Comparison of ENCODE assay signal across 8 mouse cellular contexts in the genomic region with DNA sequence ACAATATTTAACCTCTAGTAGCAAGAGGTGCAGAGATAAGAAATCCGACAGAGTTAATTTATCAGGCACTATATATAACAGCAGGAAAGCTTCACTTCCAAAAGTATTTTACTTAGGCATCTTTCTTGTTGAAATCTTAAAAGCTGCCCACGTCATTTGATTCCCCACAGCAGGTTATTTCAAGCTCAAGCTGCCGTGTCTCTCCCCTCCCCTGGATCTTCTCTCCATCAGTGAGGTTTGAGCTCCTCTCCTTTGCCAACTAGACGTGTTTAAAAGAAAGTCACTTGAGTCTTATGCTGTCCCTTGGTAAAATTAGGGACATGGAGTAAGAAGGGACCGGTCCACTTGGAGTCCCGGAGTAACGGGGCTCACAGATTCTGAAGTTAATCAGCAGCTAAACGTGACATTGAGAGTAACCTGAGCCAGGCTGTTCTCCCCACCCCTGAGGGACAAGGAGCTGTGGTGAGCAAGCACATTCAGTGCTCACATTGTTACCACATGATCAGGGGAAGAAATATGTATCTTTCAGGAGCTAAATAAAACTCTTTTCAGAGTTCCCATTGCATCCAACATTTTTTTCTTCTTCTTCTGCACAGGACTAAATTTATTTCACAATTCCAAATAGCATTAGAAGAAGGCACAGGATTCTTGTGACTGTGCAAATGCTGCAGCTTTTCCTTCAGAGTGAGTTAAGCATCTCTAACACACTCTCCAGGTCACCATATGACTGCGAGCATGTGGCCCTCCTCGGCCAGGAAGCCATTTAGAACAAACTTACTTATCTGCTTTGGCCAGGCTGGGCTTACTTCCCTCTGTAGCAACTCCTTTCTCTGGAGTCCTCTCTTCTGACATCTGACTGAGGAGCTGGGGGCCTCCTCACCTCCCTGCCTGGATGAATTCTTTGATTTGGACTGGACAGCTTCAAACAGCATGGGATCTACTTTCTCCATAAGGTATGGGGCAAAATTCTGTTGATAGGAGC. TPM values are rescaled to one million over a fixed set of nuclear protein-coding genes. Genes with fewer than 3 reads are reported as not detected.
A peak's percentile ranks its signal among the peaks of the same experiment; 100 is the strongest.
DNase-seq lines count a peak whose midpoint lies in the region; ATAC-seq and TF ChIP-seq lines count a peak whose summit lies in the region.

A gene (plus strand): TSS at position 833 of the 982 bp plus-strand sequence.

- intact Hi-C loops in left cerebral cortex, adult 2 months (cut with DNase I), result no loop called here

- WGBS in hindbrain, embryonic 11.5 days, result 58% methylated on average over 10 of the region's 10 CpGs

- no peak for TF ChIP-seq CTCF in C2C12 (IDR thresholded peaks at IDR 0.05; ENCODE audit: control insufficient read depth, insufficient read depth, insufficient read length)
- no peak for TF ChIP-seq CTCF in left cerebral cortex, adult 2 months (IDR thresholded peaks at IDR 0.05)

- no peaks in the 10 kb centered on the region for H3K27me3 ChIP-seq in C2C12 (ENCODE audit: control insufficient read depth, insufficient read depth, insufficient read length)
- no peaks in the 10 kb centered on the region for H3K27me3 ChIP-seq in hindbrain, embryonic 11.5 days (ENCODE audit: control insufficient read depth, insufficient read depth, low read length)

- ATAC-seq in hindbrain, embryonic 11.5 days (ENCODE audit: low FRiP score), result no peak

- H3K79me2 ChIP-seq in C2C12 (ENCODE audit: control insufficient read depth, insufficient read depth), result no peaks in the 10 kb centered on the region

- no peaks in the 10 kb centered on the region for H3K36me3 ChIP-seq in C2C12 (ENCODE audit: control insufficient read depth, insufficient read depth)
- H3K36me3 ChIP-seq in hindbrain, embryonic 11.5 days (ENCODE audit: control insufficient read depth, insufficient read depth, low read length), result no peaks in the 10 kb centered on the region

- H3K27ac ChIP-seq in hindbrain, embryonic 11.5 days (ENCODE audit: low read depth, low read length), result no peak within 1 kb of the TSS
- peak within 1 kb of the TSS; percentile 34 for H3K27ac ChIP-seq in left cerebral cortex, adult 2 months

- H3K9me3 ChIP-seq in hindbrain, embryonic 11.5 days (ENCODE audit: control insufficient read depth, low read length), result no peaks in the 10 kb centered on the region

- H3ac ChIP-seq in C2C12 (ENCODE audit: control insufficient read depth, insufficient read length, low read depth), result no peak within 1 kb of the TSS

- DNase-seq in adrenal gland, postnatal 4 days (ENCODE audit: low spot score in 2 of 2), result no peak
- DNase-seq in frontal cortex, postnatal 36 days (ENCODE audit: low spot score in 2 of 2), result peak; percentile 36 to 63
- DNase-seq in hindbrain, embryonic 11.5 days (ENCODE audit: low spot score), result no peak
- peak; percentile 16 to 22 for DNase-seq in left cerebral cortex, adult 2 months (ENCODE audit: extremely low spot score in 1 of 2, low spot score in 2 of 2)
- peak; percentile 8 for DNase-seq in mesoderm, embryonic 11.5 days (ENCODE audit: low read depth, low spot score)
- no peak for DNase-seq in adipocyte (ENCODE audit: low spot score)
- DNase-seq in cerebellum, adult 9-10 months, result no peak

- no peak within 1 kb of the TSS for H3K4me3 ChIP-seq in C2C12 (ENCODE audit: insufficient read depth, poor library complexity, severe bottlenecking)
- H3K4me3 ChIP-seq in hindbrain, embryonic 11.5 days (ENCODE audit: low read depth, low read length), result no peak within 1 kb of the TSS
- peak within 1 kb of the TSS; percentile 9; the same call in 1 of the 2 replicates for H3K4me3 ChIP-seq in left cerebral cortex, adult 2 months

- no peak within 1 kb of the TSS for H3K4me2 ChIP-seq in hindbrain, embryonic 11.5 days (replicated peaks; ENCODE audit: low read depth, low read length)

- H3K9ac ChIP-seq in hindbrain, embryonic 11.5 days (ENCODE audit: low read depth, low read length), result no peak within 1 kb of the TSS

- H3K4me1 ChIP-seq in hindbrain, embryonic 11.5 days (replicated peaks; ENCODE audit: control insufficient read depth, insufficient read depth, low read length), result no peaks in the 10 kb centered on the region

- no peaks in the 10 kb centered on the region for H3K79me3 ChIP-seq in C2C12 (ENCODE audit: low read depth)

TF ChIP-seq in C2C12, 6 proteins besides CTCF, POLR2A, EP300 and RAD21:
- TF ChIP-seq FOSL1 (IDR thresholded peaks at IDR 0.05; ENCODE audit: insufficient read depth, low read length, poor library complexity, severe bottlenecking), result no peak

RNA-seq across cellular contexts. Expression of the gene that starts here (rescaled TPM):
- polyA plus RNA-seq in C2C12 (2012; fragmentation: generic; extraction: Trizol), result 15.1 TPM
- 10 to 100 TPM; 26.1 to 30.2 TPM for total RNA-seq in adrenal gland, postnatal 4 days (2021)
- 11.5 and 18.3 TPM in 2 replicates for polyA plus RNA-seq in hindbrain, embryonic 11.5 days (2014; fragmentation: Nextera tagmentation; extraction: Ambion mirVana)
- total RNA-seq in left cerebral cortex, adult 2 months (2021), result 100 to 1,000 TPM; 116 to 121 TPM

Comparison
In these comparisons a context has a peak if more than half of its experiments do, and no peak if none do; other contexts are left out.
1. DNase-seq: peak in frontal cortex, postnatal 36 days (2 of 2), left cerebral cortex, adult 2 months (2 of 2) and mesoderm, embryonic 11.5 days (single experiment); none in adrenal gland, postnatal 4 days (0 of 2), hindbrain, embryonic 11.5 days (single experiment), adipocyte (single experiment) and cerebellum, adult 9-10 months (single experiment).